Mouse (Mus musculus): Measurements from ENCODE around the gene Mprip.

GRCm38 (mm10) chr11:59772902-59773301 lies 111.8 kb downstream of the Mprip start:
- TF ChIP-seq EP300 (optimal IDR thresholded peaks at IDR 0.05) = no peak
- TF ChIP-seq CTCF (IDR thresholded peaks at IDR 0.05; ENCODE audit: low read depth) = no peak

Measured in stomach, postnatal 0 days (tissue).